Mouse (Mus musculus) heart, embryonic 13.5 days (tissue): ENCODE results near the gene Thrb. TPM values are rescaled to one million over a fixed set of nuclear protein-coding genes. Genes with fewer than 3 reads are reported as not detected.

Experiments used
- ATAC-seq: fragments of 200-750 bp; cut with Nextera tagmentation; 2 replicates; pipeline ENCODE4 v1.8.0; 2017; ENCODE audit warnings: moderate TSS enrichment; ENCODE audit not compliant: insufficient number of reproducible peaks, low FRiP score, low TSS enrichment; ENCODE audit errors: extremely low read depth
- H3K27ac ChIP-seq: fragments of 300-500 bp; sonication (generic); replicated peaks from 2 replicates; pipeline ENCODE4 v1.5.1; 2015; ENCODE audit warnings: moderate library complexity, mild to moderate bottlenecking, inconsistent platforms
- H3K27me3 ChIP-seq: fragments of 300-500 bp; sonication (generic); replicated peaks from 2 replicates; pipeline ENCODE4 v1.6.1; 2015; ENCODE audit warnings: mild to moderate bottlenecking, inconsistent platforms
- H3K36me3 ChIP-seq: fragments of 300-500 bp; sonication (generic); 2 replicates; pipeline ENCODE4 v1.6.1; 2015; ENCODE audit warnings: mild to moderate bottlenecking, inconsistent platforms
- H3K4me1 ChIP-seq: fragments of 300-500 bp; sonication (generic); 2 replicates; pipeline ENCODE4 v1.6.1; 2015; ENCODE audit warnings: inconsistent platforms
- H3K4me2 ChIP-seq: fragments of 300-500 bp; sonication (generic); 2 replicates; pipeline ENCODE4 v1.6.1; 2015; ENCODE audit warnings: inconsistent platforms, mild to moderate bottlenecking, moderate library complexity
- H3K4me3 ChIP-seq: fragments of 300-500 bp; sonication (generic); 2 replicates; pipeline ENCODE4 v1.5.1; 2015; ENCODE audit warnings: moderate library complexity, mild to moderate bottlenecking, inconsistent platforms
- H3K9ac ChIP-seq: fragments of 300-500 bp; sonication (generic); 2 replicates; pipeline ENCODE4 v1.6.1; 2015; ENCODE audit warnings: inconsistent platforms, mild to moderate bottlenecking, moderate library complexity
- H3K9me3 ChIP-seq: fragments of 300-500 bp; sonication (generic); 2 replicates; pipeline ENCODE4 v1.6.1; 2016; ENCODE audit warnings: inconsistent platforms
- WGBS: fragments of 180-500 bp; shearing (Covaris S2); methylation state at CpG from one replicate; pipeline ENCODE4 v1.1.7; 2015; ENCODE audit warnings: mixed read lengths; 5-methylcytosine and 5-hydroxymethylcytosine counted together
- polyA plus RNA-seq: library from polyadenylated mRNA; unstranded; fragments of >200 nt; fragmentation: Nextera tagmentation; extraction: Ambion mirVana; gene quantifications from 2 replicates; pipeline ENCODE4 v1.2.1, GENCODE M21; 2015

The Thrb gene
- polyA plus RNA-seq = 0.73 and 1.1 TPM in 2 replicates

DNA sequence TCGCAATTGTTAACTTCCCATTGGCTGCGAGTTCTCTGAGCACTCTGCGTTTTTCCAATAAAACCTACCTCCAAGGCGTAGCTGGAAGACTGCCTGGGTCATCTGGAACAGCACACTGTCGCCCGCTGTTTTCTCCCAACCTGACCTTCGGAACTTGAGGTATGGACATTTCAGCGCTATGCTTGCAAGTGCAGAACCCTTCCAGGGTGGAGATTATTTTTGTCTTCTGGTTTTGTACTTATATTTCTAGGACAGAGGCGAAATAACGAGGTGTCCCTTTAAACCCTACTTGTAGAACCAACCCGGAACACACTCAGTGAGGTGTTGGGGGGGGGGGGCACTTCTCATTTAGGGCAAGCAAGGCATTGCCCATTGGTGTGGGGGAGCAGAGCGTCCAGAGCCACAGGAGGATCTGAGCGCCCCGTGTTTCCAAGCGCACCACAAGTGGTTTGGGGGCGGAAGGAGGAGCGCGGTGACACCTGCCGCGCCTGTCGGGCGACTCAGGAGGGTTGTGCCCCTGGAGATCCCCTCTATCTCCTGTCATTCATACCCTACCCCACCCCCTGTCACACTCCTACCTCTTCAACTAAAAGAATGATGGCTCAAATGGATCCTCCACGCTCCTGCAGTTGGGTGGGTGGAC is at the start of gene Thrb:
Gene Thrb, plus strand, starts transcription at position 576 of the 643 bp plus-strand sequence.
- no peaks in the 10 kb centered on the region for H3K36me3 ChIP-seq
- under 1% methylated on average over 23 of the region's 23 CpGs for WGBS
- no peaks in the 10 kb centered on the region for H3K9me3 ChIP-seq
- no peak within 1 kb of the TSS for H3K27ac ChIP-seq
- peak within 1 kb of the TSS; percentile 76 for H3K9ac ChIP-seq
- H3K4me2 ChIP-seq = peak within 1 kb of the TSS; percentile 100
- no peak for ATAC-seq
- peaks cover 33% of the 10 kb centered on the region for H3K27me3 ChIP-seq
- H3K4me1 ChIP-seq = peaks cover 18% of the 10 kb centered on the region; the same call in 1 of the 2 replicates
- peak within 1 kb of the TSS; percentile 73 for H3K4me3 ChIP-seq

GRCm38 (mm10) chr14:17621671-17622070 is 38.4 kb upstream of the Thrb start:
- Histone ChIP-seq H3K27me3 (no peaks in the 10 kb centered on the region), H3K4me1 (no peaks in the 10 kb centered on the region), H3K36me3 (no peaks in the 10 kb centered on the region), H3K4me3 (no peak overlapping the region), H3K4me2 (no peak overlapping the region), H3K9ac (no peak overlapping the region), H3K9me3 (no peaks in the 10 kb centered on the region), H3K27ac (no peak overlapping the region)
- ATAC-seq = no peak
- WGBS = 52% methylated on average over 3 of the region's 3 CpGs

DNA sequence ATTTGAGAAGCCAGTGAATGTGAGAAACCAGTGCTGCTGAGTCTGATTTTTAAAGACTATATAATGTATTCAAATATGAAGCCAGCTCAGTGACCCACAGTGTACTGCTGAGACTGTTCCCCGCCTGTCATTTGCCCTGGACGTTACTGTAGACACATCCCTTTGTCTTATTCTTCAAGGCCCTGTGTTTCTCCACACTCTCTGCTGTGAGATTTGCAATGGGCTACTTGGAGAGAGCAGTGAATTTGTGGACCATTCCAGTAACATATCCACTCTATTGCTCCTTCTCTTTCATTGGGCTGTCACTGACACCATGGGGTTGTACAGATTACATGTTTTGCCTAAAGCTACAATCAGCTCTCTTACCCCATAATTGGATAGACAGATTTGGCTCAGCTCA is 36.1 kb upstream of the Thrb start:
- Histone ChIP-seq H3K9ac (no peak overlapping the region), H3K4me2 (no peak overlapping the region), H3K4me1 (no peaks in the 10 kb centered on the region), H3K4me3 (no peak overlapping the region), H3K27me3 (no peaks in the 10 kb centered on the region), H3K27ac (no peak overlapping the region), H3K9me3 (no peaks in the 10 kb centered on the region), H3K36me3 (no peaks in the 10 kb centered on the region)
- 52% methylated on average over 2 of the region's 2 CpGs for WGBS
- ATAC-seq = no peak

DNA sequence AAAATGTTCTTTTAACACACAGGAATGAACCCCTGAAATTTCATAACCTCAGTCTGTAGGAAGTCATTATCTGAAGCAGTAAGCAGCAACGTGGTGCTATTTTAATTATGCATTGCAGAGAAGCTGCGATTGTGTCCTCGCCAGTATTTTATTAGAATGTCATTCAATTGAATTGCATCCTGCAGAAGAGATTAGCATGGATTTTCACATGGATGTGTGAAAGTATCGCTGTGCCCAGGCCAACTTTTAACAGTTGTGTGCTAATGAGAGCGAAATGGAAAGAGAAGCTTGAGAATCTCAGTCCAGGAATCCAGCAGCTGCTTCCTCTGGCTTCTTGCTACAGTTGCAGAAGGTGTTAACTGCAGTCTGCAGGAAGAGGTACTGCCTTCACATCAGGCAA is 30.8 kb upstream of the Thrb start:
- Histone ChIP-seq H3K36me3 (no peaks in the 10 kb centered on the region), H3K4me1 (0 out of 2 replicates have a peak, but pooled peaks cover 3% of the 10 kb centered on the region), H3K4me3 (no peak overlapping the region), H3K27ac (no peak overlapping the region), H3K9me3 (no peaks in the 10 kb centered on the region), H3K9ac (no peak overlapping the region), H3K27me3 (no peaks in the 10 kb centered on the region), H3K4me2 (no peak overlapping the region)
- 43% methylated on average over 5 of the region's 5 CpGs for WGBS
- ATAC-seq = no peak

- Histone ChIP-seq H3K36me3 (no peaks in the 10 kb centered on the region), H3K4me2 (peak overlapping the region; percentile 58), H3K9ac (0 out of 2 replicates have a peak overlapping the region, but pooled peaks have one; percentile 6), H3K27me3 (no peaks in the 10 kb centered on the region), H3K4me3 (peak overlapping the region; percentile 30), H3K27ac (no peak overlapping the region), H3K4me1 (0 out of 2 replicates have a peak, but pooled peaks cover 3% of the 10 kb centered on the region), H3K9me3 (no peaks in the 10 kb centered on the region)
- ATAC-seq = no peak
- 6% methylated on average over 19 of the region's 19 CpGs for WGBS
Observed at GRCm38 (mm10) chr14:17632887-17633522, 27.1 kb upstream of the Thrb start.

GRCm38 (mm10) chr14:17636971-17637370 is 23.1 kb upstream of the Thrb start:
- 58% methylated on average over 3 of the region's 3 CpGs for WGBS
- no peaks in the 10 kb centered on the region for H3K27me3 ChIP-seq
- 0 out of 2 replicates have a peak, but pooled peaks cover 3% of the 10 kb centered on the region for H3K4me1 ChIP-seq
- ATAC-seq = no peak
- no peak overlapping the region for H3K4me3 ChIP-seq
- no peak overlapping the region for H3K9ac ChIP-seq
- H3K36me3 ChIP-seq = no peaks in the 10 kb centered on the region
- no peak overlapping the region for H3K4me2 ChIP-seq
- H3K27ac ChIP-seq = no peak overlapping the region
- H3K9me3 ChIP-seq = no peaks in the 10 kb centered on the region

DNA sequence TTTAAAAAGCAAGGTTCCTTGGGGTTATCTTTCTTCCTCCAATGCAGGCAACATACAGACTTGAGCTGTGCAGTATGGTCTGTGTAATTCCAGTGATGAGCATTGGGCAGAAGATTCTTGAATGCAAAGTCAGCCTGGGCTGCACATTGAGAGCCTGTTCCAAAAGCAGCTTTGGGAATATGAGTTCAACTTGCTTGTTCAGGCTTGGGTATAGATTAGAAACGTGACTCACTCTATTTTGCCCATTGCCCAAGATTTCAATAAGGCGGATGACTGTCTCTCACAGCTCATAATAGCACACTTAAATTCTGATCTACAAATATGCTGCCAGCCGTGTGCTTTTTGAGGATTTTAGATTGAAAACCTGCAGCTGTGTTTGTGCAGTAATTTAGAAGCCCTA is 18.3 kb upstream of the Thrb start:
- ATAC-seq = no peak
- Histone ChIP-seq H3K4me2 (no peak overlapping the region), H3K27ac (no peak overlapping the region), H3K4me1 (no peaks in the 10 kb centered on the region), H3K9me3 (no peaks in the 10 kb centered on the region), H3K36me3 (no peaks in the 10 kb centered on the region), H3K9ac (no peak overlapping the region), H3K4me3 (no peak overlapping the region), H3K27me3 (no peaks in the 10 kb centered on the region)
- WGBS = 55% methylated on average over 3 of the region's 3 CpGs

DNA sequence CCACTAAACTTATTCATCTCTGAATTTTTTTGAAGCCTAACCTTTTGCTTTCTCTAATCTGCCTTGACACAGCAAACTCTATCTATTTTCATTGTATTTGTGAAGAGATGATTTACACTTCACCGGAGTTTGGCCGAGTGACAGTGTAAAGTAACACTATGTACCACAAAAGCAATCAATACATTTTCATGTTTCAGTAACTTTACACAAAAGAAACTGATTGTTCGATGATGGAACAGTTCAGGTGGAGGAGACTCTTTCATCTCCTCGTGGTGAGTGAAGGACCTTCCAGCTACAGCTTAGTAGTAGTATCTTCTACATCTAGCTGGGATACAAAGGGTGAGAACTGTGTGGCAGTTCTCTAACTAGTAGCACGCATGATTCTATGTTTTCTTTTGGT is 5.0 kb upstream of the Thrb start:
- Histone ChIP-seq H3K9me3 (no peaks in the 10 kb centered on the region), H3K9ac (no peak overlapping the region), H3K27ac (no peak overlapping the region), H3K4me3 (no peak overlapping the region), H3K36me3 (no peaks in the 10 kb centered on the region), H3K4me1 (0 out of 2 replicates have a peak, but pooled peaks cover 9% of the 10 kb centered on the region), H3K27me3 (peaks cover 4% of the 10 kb centered on the region; the same call in 1 of the 2 replicates), H3K4me2 (no peak overlapping the region)
- ATAC-seq = no peak
- WGBS = 76% methylated on average over 5 of the region's 5 CpGs

- Histone ChIP-seq H3K9ac (peak overlapping the region; percentile 61), H3K36me3 (no peaks in the 10 kb centered on the region), H3K27ac (no peak overlapping the region), H3K27me3 (peaks cover 30% of the 10 kb centered on the region), H3K4me3 (peak overlapping the region; percentile 73), H3K9me3 (no peaks in the 10 kb centered on the region), H3K4me2 (peak overlapping the region; percentile 100), H3K4me1 (peaks cover 18% of the 10 kb centered on the region; the same call in 1 of the 2 replicates)
- peak; percentile 51; the same call in 1 of the 2 replicates for ATAC-seq
- 0% methylated on average over 10 of the region's 10 CpGs for WGBS
Observed at GRCm38 (mm10) chr14:17659031-17659430, 1.0 kb upstream of the Thrb start.

DNA sequence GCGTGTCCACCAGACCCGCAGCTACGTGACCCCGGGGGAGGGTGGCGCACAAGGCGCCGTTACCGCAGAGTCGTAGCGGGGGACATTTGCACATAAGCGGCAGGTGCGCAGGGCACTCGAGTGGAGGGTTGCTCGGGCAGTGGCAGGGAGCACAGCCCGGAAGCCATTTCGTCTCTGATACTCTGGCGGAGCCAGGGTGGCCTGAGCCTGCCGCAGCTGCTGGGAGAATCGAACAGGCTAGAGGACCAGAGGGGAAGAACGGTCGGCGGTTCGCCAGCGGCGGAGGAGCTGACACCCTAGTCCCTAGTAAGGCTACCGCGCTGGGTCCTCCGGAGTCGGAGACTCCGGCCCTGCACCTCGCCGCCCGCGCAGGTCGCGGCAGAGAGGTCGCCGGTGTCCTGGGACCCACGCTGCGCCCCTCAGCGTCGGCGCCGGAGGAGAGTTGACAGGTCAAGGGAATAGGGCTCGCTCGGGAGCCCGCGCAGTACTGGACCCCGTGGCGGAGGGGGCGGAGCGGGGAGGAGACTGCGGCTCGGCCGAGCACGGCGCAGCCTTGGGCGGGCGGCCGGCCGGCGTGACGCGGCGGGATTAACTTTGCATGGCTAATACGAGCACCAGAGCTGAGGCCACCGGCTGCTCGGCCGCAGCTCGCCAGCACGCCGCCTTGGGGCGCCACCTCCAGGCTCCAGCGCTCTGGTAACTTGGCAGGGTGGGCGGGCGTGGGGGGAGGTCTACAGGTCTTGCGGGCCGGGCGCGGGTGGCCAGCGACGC is 453 bp downstream of the Thrb start:
- H3K4me1 ChIP-seq = peaks cover 18% of the 10 kb centered on the region; the same call in 1 of the 2 replicates
- no peaks in the 10 kb centered on the region for H3K9me3 ChIP-seq
- H3K4me2 ChIP-seq = peak overlapping the region; percentile 100
- H3K27ac ChIP-seq = no peak overlapping the region
- H3K36me3 ChIP-seq = no peaks in the 10 kb centered on the region
- ATAC-seq = peak; percentile 71; the same call in 1 of the 2 replicates
- under 1% methylated on average over 79 of the region's 82 CpGs for WGBS
- peaks cover 35% of the 10 kb centered on the region for H3K27me3 ChIP-seq
- H3K9ac ChIP-seq = peak overlapping the region; percentile 76
- H3K4me3 ChIP-seq = peak overlapping the region; percentile 73

DNA sequence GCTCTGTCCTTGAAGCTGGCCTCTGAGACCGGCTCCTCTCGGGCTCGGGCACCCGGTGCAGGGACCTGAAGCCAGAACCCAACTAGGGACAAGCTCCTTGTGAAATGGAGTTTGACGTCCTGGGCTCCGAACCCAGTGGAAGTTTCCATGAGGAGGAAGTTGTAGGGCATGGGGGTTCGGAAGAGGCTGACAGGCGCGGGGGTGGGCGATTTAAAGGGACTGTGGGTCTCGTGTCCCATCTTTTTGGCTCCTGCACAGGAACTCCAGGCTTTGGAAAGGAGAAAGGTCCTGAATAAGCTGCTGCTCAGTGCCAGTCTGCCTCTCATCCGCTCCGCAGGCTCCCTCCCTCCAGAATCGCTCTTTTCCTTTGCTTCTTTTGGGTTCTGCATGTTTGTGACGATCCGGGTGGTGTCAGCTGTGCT is 1.1 kb downstream of the Thrb start:
- H3K36me3 ChIP-seq = no peaks in the 10 kb centered on the region
- H3K4me2 ChIP-seq = peak overlapping the region; percentile 100
- WGBS = under 1% methylated on average over 16 of the region's 16 CpGs
- H3K27ac ChIP-seq = no peak overlapping the region
- no peaks in the 10 kb centered on the region for H3K9me3 ChIP-seq
- peak overlapping the region; percentile 73 for H3K4me3 ChIP-seq
- ATAC-seq = no peak
- H3K27me3 ChIP-seq = peaks cover 35% of the 10 kb centered on the region
- peak overlapping the region; percentile 76 for H3K9ac ChIP-seq
- peaks cover 18% of the 10 kb centered on the region; the same call in 1 of the 2 replicates for H3K4me1 ChIP-seq
